Mouse (Mus musculus): ENCODE data around the gene Acvr2b.

- TF ChIP-seq POLR2A (IDR thresholded peaks at IDR 0.05; ENCODE audit: low read depth, low read length), result no peak
- TF ChIP-seq CTCF (IDR thresholded peaks at IDR 0.05; ENCODE audit: extremely low read depth, insufficient read length, insufficient replicate concordance, low read depth, low read length), result no peak
These were observed 38.7 kb upstream of the Acvr2b start for GRCm38 (mm10) chr9:119363229-119363628.

All from small intestine, adult 2 months (tissue).